Mouse (Mus musculus): ENCODE results near the gene Fam186b. TPM values are rescaled to one million over a fixed set of nuclear protein-coding genes. Genes with fewer than 3 reads are reported as not detected.
"Not testable (repeated sequence)": the region's sequence is repeated elsewhere in the genome, so short reads cannot be mapped to it uniquely, and the experiment has no call there.

Fam186b gene
- polyA plus RNA-seq, 1 experiment: 0.04 TPM

- no peak for DNase-seq (ENCODE audit: low spot score)
Measured at GRCm38 (mm10) chr15:99259730-99260252, 35.9 kb downstream of the Fam186b start.

GRCm38 (mm10) chr15:99259167-99259729 is 36.4 kb downstream of the Fam186b start:
- no peak for DNase-seq (ENCODE audit: low spot score)

DNA sequence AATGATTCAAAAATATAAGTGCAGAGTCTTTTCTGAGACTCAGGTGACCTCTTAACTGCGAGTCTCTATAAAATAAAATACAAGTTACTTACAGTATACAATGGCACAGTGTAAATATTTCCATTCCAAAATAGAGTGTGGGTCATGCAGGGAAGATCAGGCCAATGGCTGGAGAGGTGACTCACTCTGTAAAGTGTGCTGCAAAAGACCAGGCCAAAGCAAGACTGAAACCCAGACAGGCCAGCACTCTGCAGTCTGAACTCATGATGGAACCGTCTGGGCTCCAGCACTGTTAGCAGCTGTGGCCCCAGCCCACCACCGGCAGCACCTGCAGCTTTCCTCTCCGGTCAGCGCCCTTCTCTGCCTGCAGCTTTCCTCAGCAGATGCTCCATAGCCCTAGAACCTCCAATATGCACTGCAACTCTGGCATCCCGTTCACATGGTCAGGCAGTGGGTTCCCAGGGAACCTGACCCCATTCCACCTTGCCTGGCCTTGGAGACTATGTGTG is 40.4 kb downstream of the Fam186b start:
- no peak for DNase-seq (ENCODE audit: low spot score)

GRCm38 (mm10) chr15:99254477-99255005 is 41.1 kb downstream of the Fam186b start:
- no peak for DNase-seq (ENCODE audit: low spot score)

- DNase-seq (ENCODE audit: low spot score): no peak
Measured at GRCm38 (mm10) chr15:99253772-99254171, 41.9 kb downstream of the Fam186b start.

DNA sequence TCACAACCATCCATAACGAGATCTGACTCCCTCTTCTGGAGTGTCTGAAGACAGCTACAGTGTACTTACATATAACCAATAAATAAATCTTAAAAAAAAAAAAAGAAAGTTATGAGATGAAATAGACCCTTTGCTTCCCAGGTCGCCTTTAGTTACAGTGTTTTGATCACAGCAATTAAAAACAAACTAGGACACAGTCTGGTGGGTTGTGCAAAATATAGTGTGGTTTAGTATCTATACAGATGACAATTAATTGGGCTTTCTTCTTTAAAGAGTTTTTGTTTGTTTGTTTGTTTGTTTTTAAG is 42.6 kb downstream of the Fam186b start:
- not testable (repeated sequence) for DNase-seq (ENCODE audit: low spot score)

DNA sequence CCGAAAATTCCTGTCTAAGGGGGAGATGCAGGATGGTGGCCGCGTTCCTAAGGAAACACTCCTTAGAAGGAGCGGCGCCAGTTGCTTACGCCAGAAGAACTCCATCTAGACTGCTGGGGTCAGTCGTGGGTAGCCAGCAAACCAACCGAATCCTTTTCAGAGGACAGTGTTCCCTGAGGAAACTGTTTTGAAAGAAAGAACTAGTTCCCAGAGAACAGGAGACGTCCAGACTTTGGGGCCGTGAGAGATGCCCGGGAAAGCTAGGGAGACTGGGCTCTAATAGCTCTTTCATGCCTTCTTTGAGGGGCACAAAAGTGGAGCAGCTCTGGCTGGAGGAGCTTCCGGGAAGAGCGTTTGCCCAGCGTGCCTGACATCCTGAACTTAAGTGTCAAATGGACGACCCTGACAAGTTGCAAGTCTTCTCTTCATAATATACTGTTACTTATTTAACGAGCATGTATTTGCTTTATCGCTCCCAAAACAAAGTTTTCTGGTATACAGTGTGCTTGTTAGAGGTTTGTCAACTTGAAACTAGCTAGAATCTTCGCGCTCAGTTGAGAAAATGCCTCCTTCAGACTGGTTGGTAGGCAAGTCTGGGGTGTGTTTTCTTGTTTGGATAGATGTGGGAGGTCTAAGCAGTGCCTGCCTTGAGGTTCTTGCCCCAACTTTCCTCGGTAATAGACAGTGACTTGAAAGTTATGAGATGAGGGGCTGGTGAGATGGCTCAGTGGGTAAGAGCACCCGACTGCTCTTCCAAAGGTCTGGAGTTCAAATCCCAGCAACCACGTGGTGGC is 43.1 kb downstream of the Fam186b start:
- no peak for DNase-seq (ENCODE audit: low spot score)

GRCm38 (mm10) chr15:99251626-99252380 is 43.9 kb downstream of the Fam186b start, which contains the start of gene Mcrs1:
Gene Mcrs1 (minus strand): TSS chr15:99251961.
- DNase-seq (ENCODE audit: low spot score): peak; percentile 92

DNA sequence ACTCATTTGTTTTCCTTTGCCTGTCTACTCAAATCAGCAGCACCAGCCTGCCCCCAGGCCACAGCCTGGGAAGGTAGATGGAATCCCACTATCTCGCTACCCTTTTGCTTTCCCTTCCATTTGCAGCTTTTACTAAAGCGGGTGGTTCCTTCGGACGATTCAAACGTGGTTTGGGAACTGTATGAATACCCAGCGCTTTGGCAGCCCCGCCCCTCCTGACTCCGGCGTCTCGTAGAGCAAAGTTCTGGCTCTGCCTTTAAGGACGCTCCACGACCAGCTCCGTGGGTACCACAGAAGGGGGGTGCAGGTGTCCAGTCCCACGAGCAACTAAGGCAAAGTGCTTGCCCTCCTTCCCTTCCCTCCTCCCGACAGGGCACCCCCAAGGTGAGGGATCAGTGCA is 44.6 kb downstream of the Fam186b start:
- DNase-seq (ENCODE audit: low spot score): not testable (repeated sequence)

DNA sequence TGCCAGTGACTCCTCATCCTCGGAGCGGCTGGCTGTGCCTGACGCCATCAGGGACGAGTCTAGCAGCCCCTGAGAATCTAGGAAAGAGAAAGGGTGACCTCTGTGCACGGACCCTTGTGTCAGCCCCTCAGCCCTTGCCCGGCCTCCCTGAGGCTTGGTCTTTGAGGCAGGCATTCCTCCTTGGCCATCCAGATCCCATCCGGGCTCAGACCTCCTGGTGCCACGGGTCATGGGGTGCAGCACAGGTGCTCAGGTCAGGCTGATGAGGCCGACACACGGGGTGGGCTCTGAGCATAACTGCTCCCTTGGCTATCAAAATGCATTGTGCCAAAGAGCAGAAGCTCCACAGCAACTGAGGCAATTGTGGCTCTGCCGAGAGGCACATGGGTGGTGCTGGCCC is 45.8 kb downstream of the Fam186b start:
- DNase-seq (ENCODE audit: low spot score): no peak

- DNase-seq (ENCODE audit: low spot score): no peak
Measured at GRCm38 (mm10) chr15:99248972-99249371, 46.7 kb downstream of the Fam186b start.

GRCm38 (mm10) chr15:99246736-99247135 is 49.0 kb downstream of the Fam186b start:
- not testable (repeated sequence) for DNase-seq (ENCODE audit: low spot score)

- DNase-seq (ENCODE audit: low spot score): no peak
Measured at GRCm38 (mm10) chr15:99242045-99242444, 53.6 kb downstream of the Fam186b start.

GRCm38 (mm10) chr15:99241249-99241648 is 54.4 kb downstream of the Fam186b start:
- no peak for DNase-seq (ENCODE audit: low spot score)

GRCm38 (mm10) chr15:99240129-99240528 is 55.6 kb downstream of the Fam186b start:
- no peak for DNase-seq (ENCODE audit: low spot score)

DNA sequence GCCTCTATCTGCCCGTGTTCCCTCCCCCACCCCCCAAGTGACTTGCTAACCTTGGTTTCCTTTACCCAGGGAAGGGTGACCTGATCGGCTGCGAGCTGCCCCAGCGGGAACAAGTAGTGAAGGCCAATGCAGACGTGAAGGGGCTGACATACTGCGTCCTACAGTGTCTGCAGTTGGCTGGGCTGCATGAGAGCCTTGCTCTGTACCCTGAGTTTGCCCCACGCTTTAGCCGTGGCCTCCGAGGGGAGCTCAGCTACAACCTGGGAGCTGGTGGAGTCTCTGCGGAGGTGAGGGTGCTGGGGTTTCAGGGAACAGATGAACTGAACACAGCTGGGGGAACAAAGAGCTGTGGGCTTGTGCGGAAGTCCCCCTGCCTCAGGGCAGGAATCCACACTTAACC is 57.7 kb downstream of the Fam186b start:
- no peak for DNase-seq (ENCODE audit: low spot score)

DNA sequence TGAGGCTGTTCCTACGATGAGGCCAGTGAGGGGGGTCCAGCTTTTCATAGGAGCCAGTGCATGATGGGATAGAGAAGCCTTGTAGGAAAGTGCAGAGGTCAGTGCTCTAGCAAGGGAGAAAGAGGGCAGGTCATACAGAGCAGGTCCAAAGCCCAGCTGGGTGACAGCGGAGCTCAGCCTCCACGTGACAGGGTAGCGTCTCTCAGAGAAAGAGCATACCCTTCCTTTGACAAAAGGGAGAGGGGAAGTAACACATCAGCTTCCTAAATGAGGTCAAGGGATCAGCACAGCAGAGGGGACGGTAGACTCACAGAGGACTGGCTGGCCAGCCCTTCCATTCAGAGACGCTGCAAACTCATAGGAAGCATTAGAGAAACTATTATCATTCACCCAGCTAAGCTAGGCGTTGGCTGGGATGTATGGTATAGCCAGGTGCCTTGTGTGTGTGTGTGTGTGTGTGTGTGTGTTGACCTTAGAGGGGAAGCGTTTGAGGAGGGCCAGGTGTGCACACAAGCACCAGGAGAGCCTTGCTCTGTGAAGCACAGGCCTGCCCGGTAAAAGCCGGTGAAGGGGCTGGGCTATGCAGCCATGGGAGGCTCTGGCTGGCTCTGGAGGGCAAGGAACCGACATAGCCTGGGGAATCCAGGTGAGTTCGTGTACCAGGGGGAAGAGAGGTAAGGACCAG is 61.2 kb downstream of the Fam186b start:
- DNase-seq (ENCODE audit: low spot score): no peak

DNA sequence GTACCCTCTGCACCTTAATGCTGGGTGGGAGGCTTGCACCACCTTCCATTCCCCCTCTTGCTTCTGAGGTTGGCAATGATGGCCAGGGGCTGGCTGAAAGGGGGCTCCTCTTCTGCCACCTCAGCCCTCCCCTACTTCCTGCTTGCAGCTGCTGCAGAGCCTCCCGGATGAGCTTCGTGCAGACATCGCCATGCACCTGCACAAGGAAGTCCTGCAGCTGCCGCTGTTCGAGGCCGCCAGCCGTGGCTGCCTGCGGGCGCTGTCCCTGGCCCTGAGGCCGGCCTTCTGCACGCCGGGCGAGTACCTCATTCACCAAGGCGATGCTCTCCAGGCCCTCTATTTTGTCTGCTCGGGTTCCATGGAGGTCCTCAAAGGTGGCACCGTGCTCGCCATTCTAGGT is 62.0 kb downstream of the Fam186b start:
- DNase-seq (ENCODE audit: low spot score): no peak

- no peak for DNase-seq (ENCODE audit: low spot score)
Measured at GRCm38 (mm10) chr15:99231998-99232397, 63.7 kb downstream of the Fam186b start.

DNA sequence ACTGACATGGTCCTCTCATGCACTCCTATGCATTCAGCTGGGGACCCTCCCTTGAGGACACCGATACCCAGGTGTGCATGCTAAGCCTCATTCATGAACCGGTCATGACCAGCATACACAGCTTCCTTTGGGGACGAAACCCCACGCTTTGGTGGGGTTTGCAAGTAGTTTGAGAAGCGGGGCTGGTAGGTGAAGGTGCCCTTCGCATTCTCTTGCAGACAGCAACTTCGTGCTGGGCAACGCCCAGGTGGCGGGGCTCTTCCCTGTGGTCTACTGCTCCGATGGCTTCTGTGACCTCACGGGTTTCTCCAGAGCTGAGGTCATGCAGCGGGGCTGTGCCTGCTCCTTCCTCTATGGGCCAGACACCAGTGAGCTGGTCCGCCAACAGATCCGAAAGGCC is 69.6 kb downstream of the Fam186b start:
- DNase-seq (ENCODE audit: low spot score): no peak

DNA sequence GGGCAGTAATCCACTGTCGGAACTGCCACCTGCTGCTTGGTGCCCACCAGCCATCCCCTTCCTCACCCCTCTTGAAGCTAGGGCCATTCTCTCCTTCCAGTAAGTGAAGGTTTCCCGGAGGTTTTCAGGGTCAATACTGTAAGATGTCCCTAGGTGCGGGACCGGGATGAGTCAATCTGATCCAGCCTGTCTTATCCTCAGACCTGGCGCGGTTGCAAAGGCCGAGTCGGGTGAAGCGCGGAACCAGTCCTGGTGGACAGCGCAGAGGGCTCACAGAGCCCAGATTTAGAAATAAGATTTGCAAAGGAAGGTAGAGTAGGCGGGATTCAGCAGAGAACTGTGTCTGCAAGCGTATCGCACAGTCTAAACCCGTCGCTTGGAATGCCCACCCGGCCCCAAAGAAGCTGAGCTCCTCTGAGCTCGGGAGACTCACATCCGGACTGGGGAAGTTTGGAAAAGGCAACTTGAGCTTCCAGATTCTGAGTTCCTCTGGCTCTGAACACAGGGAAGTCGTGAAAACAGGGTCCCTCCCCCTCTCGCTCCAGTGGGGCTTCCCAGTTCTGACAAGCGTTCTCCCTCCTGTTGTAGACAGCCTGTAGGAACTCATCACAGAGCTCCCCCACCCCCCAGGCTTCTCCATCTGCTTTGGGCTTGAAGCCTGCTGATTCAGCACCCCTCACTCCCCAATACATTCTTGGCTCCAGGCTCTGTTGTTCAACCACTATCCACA is 70.4 kb downstream of the Fam186b start:
- no peak for DNase-seq (ENCODE audit: low spot score)
